Mouse (Mus musculus) liver, adult 2 months (tissue): ENCODE data around the gene Skap1. TPM values are rescaled to one million over a fixed set of nuclear protein-coding genes. Genes with fewer than 3 reads are reported as not detected.

Experiments
- DNase-seq: peaks from one replicate; pipeline ENCODE4 v3.0.0-alpha.2; 2011; ENCODE audit warnings: low read depth, low spot score; ENCODE audit errors: extremely low read depth
- H3K27ac ChIP-seq: fragments of 200-500 bp; replicated peaks from 2 replicates; pipeline ENCODE4 v1.5.1; 2012; ENCODE audit warnings: low read depth, mild to moderate bottlenecking, control low read depth, inconsistent platforms, low read length; ENCODE audit not compliant: insufficient read depth
- H3K27me3 ChIP-seq: fragments of 200-500 bp; 2 replicates; pipeline ENCODE4 v1.6.1; 2012; ENCODE audit warnings: mild to moderate bottlenecking, moderate library complexity, low read length, inconsistent platforms; ENCODE audit not compliant: control insufficient read depth, insufficient read depth
- H3K36me3 ChIP-seq: fragments of 200-500 bp; 2 replicates; pipeline ENCODE4 v1.6.1; 2012; ENCODE audit warnings: low read length, inconsistent platforms; ENCODE audit not compliant: control insufficient read depth, insufficient read depth
- H3K4me1 ChIP-seq: fragments of 200-500 bp; 2 replicates; pipeline ENCODE4 v1.6.1; 2011; ENCODE audit warnings: low read length; ENCODE audit not compliant: control insufficient read depth, insufficient read depth
- H3K4me3 ChIP-seq: fragments of 200-500 bp; 2 replicates; pipeline ENCODE4 v1.5.1; 2011; ENCODE audit warnings: low read depth, mild to moderate bottlenecking, control low read depth, low read length, moderate library complexity; ENCODE audit not compliant: insufficient read depth
- H3K79me2 ChIP-seq: fragments of 200-500 bp; 2 replicates; pipeline ENCODE4 v1.6.1; 2012; ENCODE audit warnings: inconsistent platforms, mild to moderate bottlenecking, low read length, moderate library complexity; ENCODE audit not compliant: control insufficient read depth, insufficient read depth
- H3K9ac ChIP-seq: fragments of 200-500 bp; 2 replicates; pipeline ENCODE4 v1.6.1; 2012; ENCODE audit warnings: low read depth, mild to moderate bottlenecking, control low read depth, inconsistent platforms, low read length
- CTCF ChIP-seq: fragments of 200-500 bp; IDR thresholded peaks from 2 replicates; pipeline ENCODE4 v1.5.1; 2011; ENCODE audit warnings: low read depth, low read length, control low read depth
- POLR2A ChIP-seq: fragments of 200-500 bp; IDR thresholded peaks from 2 replicates; pipeline ENCODE4 v1.6.1; 2011; ENCODE audit warnings: low read length, control low read depth; ENCODE audit not compliant: insufficient read depth; ENCODE audit errors: extremely low read depth
- WGBS: fragments of 180-500 bp; shearing (Covaris S2); methylation state at CpG from one replicate; pipeline ENCODE4 v1.1.7; 2018; 5-methylcytosine and 5-hydroxymethylcytosine counted together
- polyA plus RNA-seq: library from polyadenylated mRNA; depleted of rRNA; stranded (reverse); fragments of >200 nt; gene quantifications from 2 replicates; pipeline ENCODE4 v1.2.3, GENCODE M21; 2012
- total RNA-seq: library from RNA; depleted of rRNA; stranded (reverse); fragments of >200 nt; gene quantifications from 2 replicates; pipeline ENCODE4 v1.2.3, GENCODE M21; 2014

Skap1 gene
- total and polyA plus RNA-seq, 2 experiments, result 0.40 to 0.92 TPM

- WGBS, result 52% methylated on average over 9 of the region's 9 CpGs
These were observed 265.1 kb downstream of the Skap1 start for GRCm38 (mm10) chr11:96729462-96729861.

GRCm38 (mm10) chr11:96730327-96730726 lies 265.9 kb downstream of the Skap1 start:
- Histone ChIP-seq H3K79me2 (no peaks in the 10 kb centered on the region), H3K4me1 (no peaks in the 10 kb centered on the region), H3K27me3 (no peaks in the 10 kb centered on the region; the same call in 1 of the 2 replicates), H3K4me3 (no peak overlapping the region), H3K9ac (no peak overlapping the region), H3K36me3 (no peaks in the 10 kb centered on the region), H3K27ac (no peak overlapping the region)
- no peak for TF ChIP-seq POLR2A
- TF ChIP-seq CTCF, result no peak
- no peak for DNase-seq
- WGBS, result 75% methylated on average over 5 of the region's 5 CpGs

More at GRCm38 (mm10) chr11:96729462-96729861, 265.1 kb downstream of the Skap1 start:
- Histone ChIP-seq H3K4me1 (no peaks in the 10 kb centered on the region), H3K27ac (no peak overlapping the region), H3K79me2 (no peaks in the 10 kb centered on the region), H3K4me3 (no peak overlapping the region), H3K9ac (no peak overlapping the region), H3K27me3 (no peaks in the 10 kb centered on the region; the same call in 1 of the 2 replicates), H3K36me3 (no peaks in the 10 kb centered on the region)
- TF ChIP-seq POLR2A (no peak), CTCF (no peak)
- DNase-seq, result no peak

DNA sequence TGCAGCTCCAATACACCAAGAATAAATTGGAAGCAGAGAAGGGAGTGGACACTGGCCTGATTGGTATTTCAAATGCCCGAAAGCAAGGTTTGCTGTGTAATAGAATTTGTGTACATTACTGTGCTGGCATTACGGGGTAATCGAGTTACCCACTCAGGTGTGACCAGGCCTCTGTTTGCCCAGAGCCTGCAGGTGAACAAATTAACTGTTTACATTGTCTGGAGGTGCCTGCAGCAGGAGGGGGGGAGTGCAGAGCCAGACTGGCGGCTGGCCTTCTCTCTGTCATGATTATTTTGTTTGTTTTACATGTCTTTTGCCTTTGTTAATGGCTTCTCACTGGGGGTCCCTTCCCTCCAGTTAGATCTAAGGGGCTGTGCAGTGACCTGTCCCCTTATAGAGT lies 268.3 kb downstream of the Skap1 start:
- Histone ChIP-seq H3K36me3 (no peaks in the 10 kb centered on the region), H3K27ac (no peak overlapping the region), H3K4me1 (no peaks in the 10 kb centered on the region), H3K9ac (no peak overlapping the region), H3K27me3 (no peaks in the 10 kb centered on the region), H3K4me3 (no peak overlapping the region), H3K79me2 (no peaks in the 10 kb centered on the region)
- 42% methylated on average over 4 of the region's 4 CpGs for WGBS
- DNase-seq, result no peak
- TF ChIP-seq POLR2A, result no peak
- no peak for TF ChIP-seq CTCF

DNA sequence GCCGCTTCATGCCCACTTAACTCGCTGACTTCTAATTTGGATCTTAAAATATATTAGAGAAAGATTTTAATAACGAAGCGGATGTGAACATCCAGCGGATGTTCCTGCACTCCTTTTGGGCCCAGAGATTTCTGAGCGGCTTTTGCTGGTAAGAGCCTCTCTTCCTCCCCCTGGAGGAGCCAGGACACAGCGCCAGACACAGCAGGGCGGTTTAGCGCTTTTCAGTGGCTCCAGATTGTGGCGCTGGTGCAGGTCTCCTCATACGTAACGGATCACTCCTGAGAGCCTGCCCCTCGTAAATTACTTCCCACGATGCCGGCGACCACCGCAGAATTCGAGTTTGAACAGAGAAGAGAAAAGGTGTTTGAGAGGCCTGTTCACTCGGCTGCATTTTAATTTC lies 271.5 kb downstream of the Skap1 start:
- no peak overlapping the region for H3K27ac ChIP-seq
- H3K27me3 ChIP-seq, result peaks cover 6% of the 10 kb centered on the region; the same call in 1 of the 2 replicates
- H3K79me2 ChIP-seq, result no peaks in the 10 kb centered on the region
- no peak overlapping the region for H3K4me3 ChIP-seq
- DNase-seq, result no peak
- no peak overlapping the region for H3K9ac ChIP-seq
- no peaks in the 10 kb centered on the region for H3K36me3 ChIP-seq
- no peaks in the 10 kb centered on the region for H3K4me1 ChIP-seq
- no peak for TF ChIP-seq POLR2A
- TF ChIP-seq CTCF, result peak; percentile 49; the same call in 1 of the 2 replicates
- WGBS, result 13% methylated on average over 19 of the region's 19 CpGs

DNA sequence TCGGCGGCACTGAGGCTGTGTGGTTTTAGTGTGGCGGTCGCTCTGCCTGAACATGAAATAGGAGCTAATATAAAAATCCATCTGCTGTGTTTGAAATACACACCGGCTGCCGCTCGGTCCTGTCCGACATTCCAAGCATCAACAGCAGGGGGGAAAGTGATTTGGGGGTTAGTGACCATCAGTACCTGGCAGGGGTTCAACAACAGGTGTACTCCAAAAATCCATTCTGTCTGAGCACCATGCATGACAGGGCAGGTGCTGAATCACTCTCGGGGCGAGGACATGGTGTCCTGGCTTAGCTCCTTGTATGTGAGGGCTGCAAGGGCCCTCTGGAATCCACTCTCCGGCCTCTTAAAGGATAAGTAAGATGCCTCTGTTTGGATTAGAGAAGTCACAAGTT lies 272.0 kb downstream of the Skap1 start:
- TF ChIP-seq POLR2A (no peak), CTCF (no peak)
- Histone ChIP-seq H3K27ac (no peak overlapping the region), H3K27me3 (peaks cover 6% of the 10 kb centered on the region; the same call in 1 of the 2 replicates), H3K9ac (no peak overlapping the region), H3K4me3 (no peak overlapping the region), H3K4me1 (no peaks in the 10 kb centered on the region), H3K79me2 (no peaks in the 10 kb centered on the region), H3K36me3 (no peaks in the 10 kb centered on the region)
- DNase-seq, result no peak
- WGBS, result 54% methylated on average over 11 of the region's 11 CpGs

DNA sequence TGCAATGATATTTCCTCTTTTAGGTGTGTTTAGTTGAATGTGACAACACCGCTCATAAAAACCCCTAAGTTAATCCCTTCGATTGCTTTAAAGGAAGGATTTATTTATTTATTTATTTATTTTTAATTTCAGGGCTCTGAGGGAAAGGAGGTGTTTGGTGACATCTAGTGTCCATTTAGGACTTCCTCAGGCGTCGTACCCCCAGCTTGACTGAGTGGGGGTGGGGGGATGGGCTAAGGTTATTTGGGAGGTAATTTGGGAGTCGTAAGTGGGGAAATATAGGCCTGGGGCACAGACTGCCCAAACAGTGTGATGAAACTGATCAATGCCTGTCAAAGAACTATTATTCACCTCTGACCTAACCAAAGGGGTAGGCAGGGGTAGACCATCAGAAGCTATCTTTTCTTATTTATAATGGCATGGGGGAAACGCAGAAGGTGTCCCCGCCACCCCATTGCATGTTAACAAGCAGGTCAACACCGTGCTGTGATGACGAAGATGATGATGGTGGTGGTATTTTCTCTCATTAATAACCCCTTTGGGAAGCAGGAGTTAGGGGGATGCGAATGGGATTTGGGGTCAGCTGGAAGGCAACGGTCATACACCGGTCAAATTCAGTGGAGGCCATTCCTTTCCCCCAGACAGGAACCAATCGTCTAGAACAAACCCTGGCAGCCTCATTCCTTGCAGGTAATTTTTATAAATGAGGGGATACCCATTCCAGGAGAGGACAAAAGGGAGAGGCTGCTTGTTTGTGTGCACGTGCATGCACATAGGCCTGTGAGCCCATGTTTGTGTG lies 273.5 kb downstream of the Skap1 start:
- DNase-seq, result no peak
- Histone ChIP-seq H3K36me3 (no peaks in the 10 kb centered on the region), H3K9ac (no peak overlapping the region), H3K4me1 (no peaks in the 10 kb centered on the region), H3K79me2 (no peaks in the 10 kb centered on the region), H3K4me3 (no peak overlapping the region), H3K27me3 (peaks cover 6% of the 10 kb centered on the region; the same call in 1 of the 2 replicates), H3K27ac (no peak overlapping the region)
- WGBS, result 81% methylated on average over 14 of the region's 14 CpGs
- TF ChIP-seq POLR2A (no peak), CTCF (no peak)
